Mouse (Mus musculus) lung, postnatal 0 days (tissue): ENCODE data around the gene Rps3. TPM values are rescaled to one million over a fixed set of nuclear protein-coding genes. Genes with fewer than 3 reads are reported as not detected.
A peak's percentile ranks its signal among the peaks of the same experiment; 100 is the strongest.

Source experiments
- ATAC-seq: fragments of 200-750 bp; cut with Nextera tagmentation; 2 replicates; pipeline ENCODE4 v1.8.0; 2017; ENCODE audit warnings: moderate library complexity
- DNase-seq: peaks from one replicate; pipeline ENCODE4 v3.0.0-alpha.2; 2016; ENCODE audit warnings: low spot score
- H3K27ac ChIP-seq: fragments of 300-500 bp; sonication (generic); 2 replicates; pipeline ENCODE4 v1.5.1; 2014; ENCODE audit warnings: antibody characterized with exemption, mild to moderate bottlenecking, low read length, mixed read lengths
- H3K27me3 ChIP-seq: fragments of 300-500 bp; sonication (generic); replicated peaks from 2 replicates; pipeline ENCODE4 v1.6.1; 2014; ENCODE audit warnings: low read length, mixed read lengths; ENCODE audit not compliant: insufficient read depth
- H3K36me3 ChIP-seq: fragments of 300-500 bp; sonication (generic); 2 replicates; pipeline ENCODE4 v1.6.1; 2014; ENCODE audit warnings: low read length, mixed read lengths; ENCODE audit not compliant: insufficient read depth
- H3K4me1 ChIP-seq: fragments of 300-500 bp; sonication (generic); 2 replicates; pipeline ENCODE4 v1.6.1; 2014; ENCODE audit warnings: antibody characterized with exemption, low read depth, low read length, mixed read lengths; ENCODE audit not compliant: insufficient read depth
- H3K4me2 ChIP-seq: fragments of 300-500 bp; sonication (generic); replicated peaks from 2 replicates; pipeline ENCODE4 v1.6.1; 2014; ENCODE audit warnings: low read depth, mild to moderate bottlenecking, low read length, moderate library complexity, mixed read lengths
- H3K4me3 ChIP-seq: fragments of 300-500 bp; sonication (generic); 2 replicates; pipeline ENCODE4 v1.5.1; 2014; ENCODE audit warnings: low read depth, low read length
- H3K9ac ChIP-seq: fragments of 300-500 bp; sonication (generic); replicated peaks from 2 replicates; pipeline ENCODE4 v1.6.1; 2014; ENCODE audit warnings: low read depth, mild to moderate bottlenecking
- H3K9me3 ChIP-seq: fragments of 300-500 bp; sonication (generic); 2 replicates; pipeline ENCODE4 v1.6.1; 2016; ENCODE audit warnings: low read length, mixed read lengths
- CTCF ChIP-seq: IDR thresholded peaks from 2 replicates; pipeline ENCODE4 v1.5.1; 2016; ENCODE audit warnings: antibody characterized with exemption, mild to moderate bottlenecking
- EP300 ChIP-seq: IDR thresholded peaks from 2 replicates; pipeline ENCODE4 v1.6.1; 2016; ENCODE audit warnings: antibody characterized with exemption, mild to moderate bottlenecking, control low read depth
- WGBS: fragments of 180-500 bp; shearing (Covaris S2); extraction: QIAGEN DNeasy Blood & Tissue Kit; methylation state at CpG from one replicate; pipeline ENCODE4 v1.1.7; 2014; 5-methylcytosine and 5-hydroxymethylcytosine counted together
- polyA plus RNA-seq: library from polyadenylated mRNA; unstranded; fragments of >200 nt; fragmentation: Nextera tagmentation; extraction: Ambion mirVana; gene quantifications from 2 replicates; pipeline ENCODE4 v1.2.1, GENCODE M21; 2015

Rps3 gene
- polyA plus RNA-seq, 1 experiment from 2014 or later, result 625 TPM

GRCm38 (mm10) chr7:99465811-99466210, 17.7 kb downstream of the Rps3 start, which contains the start of gene Klhl35:
TSS of gene Klhl35 (plus strand) at chr7:99466004.
- peak; percentile 70 for DNase-seq
- Histone ChIP-seq H3K27me3 (no peaks in the 10 kb centered on the region), H3K9ac (no peak within 1 kb of the TSS), H3K4me3 (no peak within 1 kb of the TSS), H3K4me1 (peaks cover 15% of the 10 kb centered on the region; the same call in 1 of the 2 replicates), H3K36me3 (no peaks in the 10 kb centered on the region), H3K9me3 (no peaks in the 10 kb centered on the region), H3K4me2 (no peak within 1 kb of the TSS), H3K27ac (no peak within 1 kb of the TSS)
- TF ChIP-seq EP300, result no peak
- no peak for TF ChIP-seq CTCF
- 34% methylated on average over 8 of the region's 8 CpGs for WGBS
- ATAC-seq, result no peak

DNA sequence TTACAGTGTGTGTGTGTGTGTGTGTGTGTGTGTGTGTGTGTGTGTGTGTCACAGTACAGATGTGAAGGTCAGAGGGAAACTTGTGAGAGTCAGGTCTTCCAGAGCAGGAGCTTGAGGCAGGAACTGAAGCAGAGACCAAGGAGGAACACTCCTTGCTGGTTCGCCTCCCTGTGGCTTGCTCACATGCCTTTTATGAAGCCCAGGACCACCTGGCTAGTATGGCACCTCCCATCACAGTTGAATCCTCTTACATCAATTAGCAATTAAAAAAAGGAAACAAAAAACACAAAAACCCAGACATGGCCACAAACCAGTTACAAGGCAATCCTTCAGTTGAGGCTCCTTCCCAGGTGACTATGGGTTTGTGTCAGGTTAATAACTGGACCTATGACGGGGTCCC, 20.4 kb downstream of the Rps3 start:
- WGBS, result 70% methylated on average over 2 of the region's 2 CpGs
- no peak for ATAC-seq
- Histone ChIP-seq H3K27ac (no peak overlapping the region), H3K4me2 (no peak overlapping the region), H3K4me3 (no peak overlapping the region), H3K9ac (no peak overlapping the region), H3K4me1 (peaks cover 14% of the 10 kb centered on the region; the same call in 1 of the 2 replicates), H3K27me3 (no peaks in the 10 kb centered on the region), H3K36me3 (0 out of 2 replicates have a peak, but pooled peaks cover 7% of the 10 kb centered on the region), H3K9me3 (no peaks in the 10 kb centered on the region)
- no peak for TF ChIP-seq CTCF
- no peak for TF ChIP-seq EP300
- DNase-seq, result no peak

DNA sequence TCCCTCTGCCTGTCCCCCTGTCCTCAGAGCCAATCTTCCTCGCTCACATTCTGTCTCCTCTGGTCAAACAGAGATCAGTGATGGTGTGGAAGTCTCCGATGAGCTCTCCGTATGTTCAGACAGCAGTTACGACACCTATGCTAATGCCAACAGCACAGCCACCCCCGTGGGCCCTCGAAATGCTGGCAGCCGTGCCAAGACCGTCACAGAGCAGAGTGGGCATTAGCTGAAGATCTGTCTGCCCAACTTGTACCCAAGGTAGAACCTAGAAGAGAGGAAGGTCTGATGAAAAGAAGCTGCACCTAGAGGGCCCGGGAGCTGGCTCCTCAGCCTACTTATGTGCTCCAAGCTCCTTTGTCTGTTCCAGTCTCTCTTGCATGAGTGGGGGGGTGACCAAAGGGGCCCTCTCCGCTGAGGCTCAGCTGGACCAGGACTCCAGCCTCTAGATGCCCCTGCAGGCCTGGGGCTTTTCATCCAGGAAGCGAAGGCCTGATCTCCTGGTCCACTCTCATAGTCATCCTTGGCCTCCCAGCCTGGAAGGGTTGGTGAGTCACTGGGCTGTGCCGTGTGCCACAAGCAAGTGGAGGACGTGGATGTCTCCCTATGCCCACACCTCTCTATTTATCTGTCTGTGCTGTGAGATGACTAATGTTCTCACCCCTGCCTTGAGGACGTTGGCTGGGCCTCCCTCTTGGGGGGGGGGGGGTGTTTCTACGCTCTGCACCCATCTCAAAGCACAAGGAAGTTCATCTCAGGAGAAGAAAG, 23.5 kb downstream of the Rps3 start:
- no peak overlapping the region for H3K9ac ChIP-seq

GRCm38 (mm10) chr7:99458849-99459248, 24.7 kb downstream of the Rps3 start:
- H3K9me3 ChIP-seq, result no peaks in the 10 kb centered on the region
- WGBS, result 88% methylated on average over 8 of the region's 8 CpGs
- H3K4me2 ChIP-seq, result no peak overlapping the region
- H3K4me3 ChIP-seq, result no peak overlapping the region
- TF ChIP-seq EP300 (no peak), CTCF (no peak)
- no peaks in the 10 kb centered on the region for H3K4me1 ChIP-seq
- H3K36me3 ChIP-seq, result peaks cover 13% of the 10 kb centered on the region; the same call in 1 of the 2 replicates
- H3K9ac ChIP-seq, result no peak overlapping the region
- DNase-seq, result no peak
- no peak for ATAC-seq
- H3K27me3 ChIP-seq, result no peaks in the 10 kb centered on the region
- no peak overlapping the region for H3K27ac ChIP-seq

More for the DNA sequence above, 23.5 kb downstream of the Rps3 start:
- TF ChIP-seq EP300, result no peak
- no peak for TF ChIP-seq CTCF
- Histone ChIP-seq H3K9me3 (no peaks in the 10 kb centered on the region), H3K4me1 (no peaks in the 10 kb centered on the region), H3K36me3 (peaks cover 13% of the 10 kb centered on the region; the same call in 1 of the 2 replicates), H3K27me3 (no peaks in the 10 kb centered on the region), H3K4me3 (no peak overlapping the region), H3K27ac (no peak overlapping the region), H3K4me2 (no peak overlapping the region)
- DNase-seq, result no peak
- no peak for ATAC-seq
- WGBS, result 86% methylated on average over 14 of the region's 15 CpGs

GRCm38 (mm10) chr7:99454044-99454443, 29.5 kb downstream of the Rps3 start:
- Histone ChIP-seq H3K4me2 (no peak overlapping the region), H3K27me3 (no peaks in the 10 kb centered on the region), H3K27ac (no peak overlapping the region), H3K9me3 (no peaks in the 10 kb centered on the region), H3K36me3 (peaks cover 6% of the 10 kb centered on the region; the same call in 1 of the 2 replicates), H3K4me1 (no peaks in the 10 kb centered on the region), H3K4me3 (no peak overlapping the region), H3K9ac (no peak overlapping the region)
- DNase-seq (no peak), ATAC-seq (no peak)
- WGBS, result 67% methylated on average over 4 of the region's 4 CpGs
- TF ChIP-seq EP300 (no peak), CTCF (no peak)

GRCm38 (mm10) chr7:99452859-99453258, 30.7 kb downstream of the Rps3 start:
- DNase-seq, result no peak
- Histone ChIP-seq H3K9me3 (no peaks in the 10 kb centered on the region), H3K4me3 (no peak overlapping the region), H3K36me3 (peaks cover 10% of the 10 kb centered on the region; the same call in 1 of the 2 replicates), H3K27ac (no peak overlapping the region), H3K4me1 (no peaks in the 10 kb centered on the region), H3K4me2 (no peak overlapping the region), H3K9ac (no peak overlapping the region), H3K27me3 (no peaks in the 10 kb centered on the region)
- TF ChIP-seq CTCF, result no peak
- TF ChIP-seq EP300, result no peak
- WGBS, result 86% methylated on average over 7 of the region's 7 CpGs
- ATAC-seq, result no peak
